Mouse (Mus musculus) liver, adult 2 months (tissue): ENCODE data around the gene Ankfy1. TPM values are rescaled to one million over a fixed set of nuclear protein-coding genes. Genes with fewer than 3 reads are reported as not detected.
A peak's percentile ranks its signal among the peaks of the same experiment; 100 is the strongest.
"Not testable (repeated sequence)": the region's sequence is repeated elsewhere in the genome, so short reads cannot be mapped to it uniquely, and the experiment has no call there.

Experiments used
- DNase-seq: peaks from one replicate; pipeline ENCODE4 v3.0.0-alpha.2; 2011; ENCODE audit warnings: low read depth, low spot score; ENCODE audit errors: extremely low read depth
- H3K27ac ChIP-seq: fragments of 200-500 bp; replicated peaks from 2 replicates; pipeline ENCODE4 v1.5.1; 2012; ENCODE audit warnings: low read depth, mild to moderate bottlenecking, control low read depth, inconsistent platforms, low read length; ENCODE audit not compliant: insufficient read depth
- H3K27me3 ChIP-seq: fragments of 200-500 bp; 2 replicates; pipeline ENCODE4 v1.6.1; 2012; ENCODE audit warnings: mild to moderate bottlenecking, moderate library complexity, low read length, inconsistent platforms; ENCODE audit not compliant: control insufficient read depth, insufficient read depth
- H3K36me3 ChIP-seq: fragments of 200-500 bp; 2 replicates; pipeline ENCODE4 v1.6.1; 2012; ENCODE audit warnings: low read length, inconsistent platforms; ENCODE audit not compliant: control insufficient read depth, insufficient read depth
- H3K4me1 ChIP-seq: fragments of 200-500 bp; 2 replicates; pipeline ENCODE4 v1.6.1; 2011; ENCODE audit warnings: low read length; ENCODE audit not compliant: control insufficient read depth, insufficient read depth
- H3K4me3 ChIP-seq: fragments of 200-500 bp; 2 replicates; pipeline ENCODE4 v1.5.1; 2011; ENCODE audit warnings: low read depth, mild to moderate bottlenecking, control low read depth, low read length, moderate library complexity; ENCODE audit not compliant: insufficient read depth
- H3K79me2 ChIP-seq: fragments of 200-500 bp; 2 replicates; pipeline ENCODE4 v1.6.1; 2012; ENCODE audit warnings: inconsistent platforms, mild to moderate bottlenecking, low read length, moderate library complexity; ENCODE audit not compliant: control insufficient read depth, insufficient read depth
- H3K9ac ChIP-seq: fragments of 200-500 bp; 2 replicates; pipeline ENCODE4 v1.6.1; 2012; ENCODE audit warnings: low read depth, mild to moderate bottlenecking, control low read depth, inconsistent platforms, low read length
- CTCF ChIP-seq: fragments of 200-500 bp; IDR thresholded peaks from 2 replicates; pipeline ENCODE4 v1.5.1; 2011; ENCODE audit warnings: low read depth, low read length, control low read depth
- POLR2A ChIP-seq: fragments of 200-500 bp; IDR thresholded peaks from 2 replicates; pipeline ENCODE4 v1.6.1; 2011; ENCODE audit warnings: low read length, control low read depth; ENCODE audit not compliant: insufficient read depth; ENCODE audit errors: extremely low read depth
- WGBS: fragments of 180-500 bp; shearing (Covaris S2); methylation state at CpG from one replicate; pipeline ENCODE4 v1.1.7; 2018; 5-methylcytosine and 5-hydroxymethylcytosine counted together
- polyA plus RNA-seq: library from polyadenylated mRNA; depleted of rRNA; stranded (reverse); fragments of >200 nt; gene quantifications from 2 replicates; pipeline ENCODE4 v1.2.3, GENCODE M21; 2012
- total RNA-seq: library from RNA; depleted of rRNA; stranded (reverse); fragments of >200 nt; gene quantifications from 2 replicates; pipeline ENCODE4 v1.2.3, GENCODE M21; 2014

Ankfy1 gene
- total and polyA plus RNA-seq, 2 experiments: 12.3 to 20.7 TPM

DNA sequence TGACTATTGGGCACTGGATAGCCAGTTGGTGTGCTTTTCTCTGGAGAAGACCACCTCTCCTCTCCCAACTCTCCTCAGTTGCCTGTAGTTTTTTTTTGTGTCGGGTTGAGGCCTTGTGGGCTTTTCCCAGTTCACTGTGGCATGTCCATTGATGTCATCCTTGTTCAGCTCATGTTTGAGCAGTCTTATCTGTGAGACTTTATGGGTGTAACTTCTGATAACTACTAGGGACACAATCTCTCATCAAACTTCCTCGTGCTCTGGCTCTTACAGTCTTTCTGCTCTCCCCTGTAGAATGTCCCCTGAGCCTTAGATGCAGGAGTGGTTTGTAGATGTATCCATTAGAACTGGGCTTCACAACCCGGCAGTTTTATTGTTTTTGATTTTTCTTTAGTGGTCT lies 5.2 kb downstream of the Ankfy1 start:
- no peak overlapping the region for H3K27ac ChIP-seq
- WGBS: 77% methylated on average over 3 of the region's 3 CpGs
- no peak overlapping the region for H3K9ac ChIP-seq
- H3K27me3 ChIP-seq: no peaks in the 10 kb centered on the region
- H3K79me2 ChIP-seq: peaks cover 45% of the 10 kb centered on the region
- H3K4me1 ChIP-seq: peaks cover 16% of the 10 kb centered on the region
- no peak overlapping the region for H3K4me3 ChIP-seq
- DNase-seq: no peak
- no peaks in the 10 kb centered on the region; the same call in 1 of the 2 replicates for H3K36me3 ChIP-seq
- TF ChIP-seq CTCF (no peak), POLR2A (no peak)

DNA sequence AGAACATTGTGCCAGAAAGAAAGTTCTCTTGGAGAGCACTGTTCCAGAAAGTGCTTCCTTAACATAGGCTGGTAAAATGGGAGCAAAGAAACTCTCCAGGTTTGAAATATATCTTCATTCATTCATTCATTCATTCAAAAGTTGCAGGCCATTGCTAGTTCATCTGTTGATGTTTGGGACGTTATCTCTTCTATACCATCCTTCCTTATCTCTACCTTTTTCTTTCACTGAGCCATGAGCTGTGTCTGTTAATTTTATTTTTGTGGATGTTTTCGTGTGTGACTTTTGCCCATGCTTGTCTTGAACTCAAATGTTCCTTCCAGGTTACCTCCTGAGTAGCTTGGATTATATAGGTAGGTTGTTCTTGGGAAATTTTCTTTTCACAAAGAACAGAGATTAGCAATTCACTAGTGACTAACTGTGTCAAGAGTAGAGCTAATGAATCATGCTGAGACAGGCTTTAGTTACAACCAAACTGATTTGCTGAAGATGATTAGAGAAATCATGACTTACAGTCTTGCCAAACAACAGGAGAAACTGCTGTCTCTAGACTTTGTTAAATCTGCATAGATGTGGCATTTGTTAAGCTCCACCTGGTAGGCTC lies 6.7 kb downstream of the Ankfy1 start:
- peaks cover 6% of the 10 kb centered on the region for H3K4me1 ChIP-seq
- H3K4me3 ChIP-seq: no peak overlapping the region
- no peaks in the 10 kb centered on the region for H3K27me3 ChIP-seq
- no peak for TF ChIP-seq CTCF
- TF ChIP-seq POLR2A: no peak
- no peak for DNase-seq
- peaks cover 33% of the 10 kb centered on the region for H3K79me2 ChIP-seq
- 92% methylated on average over 2 of the region's 2 CpGs for WGBS
- no peak overlapping the region for H3K27ac ChIP-seq
- H3K36me3 ChIP-seq: no peaks in the 10 kb centered on the region; the same call in 1 of the 2 replicates
- no peak overlapping the region for H3K9ac ChIP-seq

DNA sequence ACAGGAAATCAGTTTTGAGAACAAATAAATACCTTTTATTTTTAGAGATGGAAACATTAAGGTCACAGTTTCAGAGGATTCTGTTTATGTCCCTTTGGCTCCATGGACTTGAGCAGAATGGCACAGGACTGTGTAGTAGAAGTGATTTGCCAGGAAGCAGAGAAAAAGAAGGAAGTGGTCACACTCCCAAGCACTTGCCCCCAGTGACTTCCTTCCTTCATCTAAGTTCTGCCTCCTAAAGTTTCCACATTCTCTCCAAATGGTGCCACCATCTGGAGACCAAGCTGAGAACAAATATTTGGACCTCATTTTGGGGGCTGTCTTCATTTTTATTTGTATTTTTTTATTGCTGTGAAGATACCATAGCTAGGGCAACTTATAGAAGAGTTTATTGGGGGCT lies 7.5 kb downstream of the Ankfy1 start:
- Histone ChIP-seq H3K79me2 (peaks cover 27% of the 10 kb centered on the region), H3K9ac (no peak overlapping the region), H3K36me3 (no peaks in the 10 kb centered on the region; the same call in 1 of the 2 replicates), H3K4me3 (no peak overlapping the region), H3K4me1 (peaks cover 6% of the 10 kb centered on the region), H3K27me3 (no peaks in the 10 kb centered on the region), H3K27ac (no peak overlapping the region)
- TF ChIP-seq POLR2A: no peak
- TF ChIP-seq CTCF: no peak
- DNase-seq: peak; percentile 24

- peaks cover 34% of the 10 kb centered on the region for H3K79me2 ChIP-seq
- 77% methylated on average over 2 of the region's 2 CpGs for WGBS
- not testable (repeated sequence) for DNase-seq, H3K4me3 ChIP-seq, H3K4me1 ChIP-seq, H3K27me3 ChIP-seq, H3K36me3 ChIP-seq, H3K9ac ChIP-seq, H3K27ac ChIP-seq
Observed at GRCm38 (mm10) chr11:72705111-72705510, 15.3 kb downstream of the Ankfy1 start.

DNA sequence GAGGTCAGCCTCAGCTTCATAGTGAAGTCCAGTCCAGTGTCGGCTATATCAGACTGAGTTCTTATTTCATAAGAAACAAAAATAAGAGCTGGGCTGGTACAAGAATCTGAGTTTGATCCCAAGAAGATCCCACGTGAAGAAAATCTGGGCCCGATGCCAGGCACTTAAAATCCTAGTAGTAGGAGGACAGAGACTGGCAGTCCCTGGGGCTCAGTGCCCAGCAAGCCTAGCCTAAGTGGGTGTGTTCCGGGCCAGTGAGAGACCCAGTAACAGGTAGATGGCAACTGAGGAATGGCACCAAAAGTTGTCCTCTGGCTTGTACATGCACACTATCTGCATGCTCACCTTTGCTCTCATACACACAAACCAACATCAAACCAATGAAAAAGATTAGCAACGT lies 22.9 kb downstream of the Ankfy1 start:
- DNase-seq: no peak
- Histone ChIP-seq H3K9ac (no peak overlapping the region), H3K36me3 (peaks cover 18% of the 10 kb centered on the region), H3K27me3 (no peaks in the 10 kb centered on the region), H3K4me3 (no peak overlapping the region), H3K27ac (no peak overlapping the region), H3K4me1 (no peaks in the 10 kb centered on the region), H3K79me2 (peaks cover 7% of the 10 kb centered on the region; the same call in 1 of the 2 replicates)
- WGBS: 73% methylated on average over 5 of the region's 5 CpGs
- no peak for TF ChIP-seq CTCF
- no peak for TF ChIP-seq POLR2A

DNA sequence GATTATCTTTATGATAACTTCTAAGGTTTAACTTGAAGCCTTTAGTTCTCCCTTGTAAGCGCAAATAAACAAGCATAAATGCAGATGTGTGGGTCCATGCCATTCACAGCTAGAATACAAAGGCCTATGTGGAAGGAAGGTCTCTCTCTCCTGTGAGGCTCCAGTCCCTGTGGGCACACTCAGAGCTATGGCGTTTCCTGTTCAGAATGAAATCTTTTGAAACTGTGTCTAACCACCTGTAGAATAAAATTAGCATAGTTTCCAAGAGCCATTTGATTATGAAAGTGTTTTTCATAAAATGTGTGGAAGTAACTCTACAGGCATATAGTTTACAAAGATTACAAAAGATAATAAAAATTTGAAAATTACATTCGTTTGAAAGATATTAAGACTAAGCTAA lies 28.4 kb downstream of the Ankfy1 start:
- Histone ChIP-seq H3K27ac (no peak overlapping the region), H3K4me3 (no peak overlapping the region), H3K27me3 (no peaks in the 10 kb centered on the region), H3K79me2 (no peaks in the 10 kb centered on the region; the same call in 1 of the 2 replicates), H3K4me1 (no peaks in the 10 kb centered on the region), H3K9ac (no peak overlapping the region), H3K36me3 (peaks cover 16% of the 10 kb centered on the region)
- 89% methylated on average over 3 of the region's 3 CpGs for WGBS
- no peak for TF ChIP-seq POLR2A
- TF ChIP-seq CTCF: no peak
- DNase-seq: no peak
